Mouse (Mus musculus) liver, embryonic 14.5 days (tissue): ENCODE data around the gene Ccdc96.

Source experiments
- CTCF ChIP-seq: IDR thresholded peaks from 2 replicates; pipeline ENCODE4 v1.5.1; 2016; ENCODE audit warnings: antibody characterized with exemption, low read depth, control low read depth
- EP300 ChIP-seq: IDR thresholded peaks from 2 replicates; pipeline ENCODE4 v1.6.1; 2016; ENCODE audit warnings: antibody characterized with exemption, low read depth

GRCm38 (mm10) chr5:36485306-36485705 lies 918 bp downstream of the Ccdc96 start:
- no peak for TF ChIP-seq CTCF
- TF ChIP-seq EP300, result no peak
